Mouse (Mus musculus): ENCODE measurements around the gene Stx5a. TPM values are rescaled to one million over a fixed set of nuclear protein-coding genes. Genes with fewer than 3 reads are reported as not detected.

The Stx5a gene
- polyA plus RNA-seq, 1 experiment from 2014 or later: 103 TPM

- H3K9ac ChIP-seq: peak within 1 kb of the TSS; percentile 81
- ATAC-seq (ENCODE audit: low FRiP score) (peak; percentile 93), DNase-seq (ENCODE audit: low spot score) (peak; percentile 98)
- H3K36me3 ChIP-seq (replicated peaks; ENCODE audit: control insufficient read depth, insufficient read depth): peaks cover 28% of the 10 kb centered on the region
- H3K4me2 ChIP-seq (replicated peaks): peak within 1 kb of the TSS; percentile 96
- peak within 1 kb of the TSS; percentile 83 for H3K4me3 ChIP-seq (replicated peaks; ENCODE audit: low read length)
- H3K27me3 ChIP-seq (ENCODE audit: control insufficient read depth, insufficient read depth, low read length): no peaks in the 10 kb centered on the region
- H3K4me1 ChIP-seq (replicated peaks; ENCODE audit: control insufficient read depth, insufficient read depth, low read length): 0 out of 2 replicates have a peak, but pooled peaks cover 7% of the 10 kb centered on the region
- H3K9me3 ChIP-seq (ENCODE audit: control insufficient read depth, low read length): no peaks in the 10 kb centered on the region
- peak within 1 kb of the TSS; percentile 80 for H3K27ac ChIP-seq
- WGBS: under 1% methylated on average over 32 of the region's 32 CpGs
These were observed 5.6 kb upstream of the Stx5a start, which contains the start of gene Wdr74 for GRCm38 (mm10) chr19:8735389-8736159. Gene Wdr74, plus strand, starts transcription at chr19:8735827.

GRCm38 (mm10) chr19:8736160-8736467 lies 5.1 kb upstream of the Stx5a start:
- peak overlapping the region; percentile 81 for H3K9ac ChIP-seq
- peaks cover 30% of the 10 kb centered on the region for H3K36me3 ChIP-seq (replicated peaks; ENCODE audit: control insufficient read depth, insufficient read depth)
- DNase-seq (ENCODE audit: low spot score) (no peak), ATAC-seq (ENCODE audit: low FRiP score) (0 out of 2 replicates have a peak, but pooled peaks have one; percentile 29)
- 4% methylated on average over 11 of the region's 11 CpGs for WGBS
- H3K4me1 ChIP-seq (replicated peaks; ENCODE audit: control insufficient read depth, insufficient read depth, low read length): 0 out of 2 replicates have a peak, but pooled peaks cover 12% of the 10 kb centered on the region
- peak overlapping the region; percentile 96 for H3K4me2 ChIP-seq (replicated peaks)
- peak overlapping the region; percentile 83 for H3K4me3 ChIP-seq (replicated peaks; ENCODE audit: low read length)
- H3K9me3 ChIP-seq (ENCODE audit: control insufficient read depth, low read length): no peaks in the 10 kb centered on the region
- no peaks in the 10 kb centered on the region for H3K27me3 ChIP-seq (ENCODE audit: control insufficient read depth, insufficient read depth, low read length)
- peak overlapping the region; percentile 58 for H3K27ac ChIP-seq

- DNase-seq (ENCODE audit: low spot score): no peak
- Histone ChIP-seq H3K36me3 (replicated peaks; ENCODE audit: control insufficient read depth, insufficient read depth) (peaks cover 41% of the 10 kb centered on the region), H3K4me2 (replicated peaks) (no peak overlapping the region), H3K9ac (no peak overlapping the region), H3K9me3 (ENCODE audit: control insufficient read depth, low read length) (no peaks in the 10 kb centered on the region), H3K27me3 (ENCODE audit: control insufficient read depth, insufficient read depth, low read length) (no peaks in the 10 kb centered on the region), H3K4me1 (replicated peaks; ENCODE audit: control insufficient read depth, insufficient read depth, low read length) (peaks cover 28% of the 10 kb centered on the region), H3K4me3 (replicated peaks; ENCODE audit: low read length) (no peak overlapping the region), H3K27ac (no peak overlapping the region)
- no peak for ATAC-seq (ENCODE audit: low FRiP score)
- WGBS: 92% methylated on average over 7 of the region's 7 CpGs
These were observed 2.3 kb upstream of the Stx5a start for GRCm38 (mm10) chr19:8738911-8739310.

GRCm38 (mm10) chr19:8739646-8740045 lies 1.6 kb upstream of the Stx5a start:
- ATAC-seq (ENCODE audit: low FRiP score) (no peak), DNase-seq (ENCODE audit: low spot score) (no peak)
- no peak overlapping the region for H3K27ac ChIP-seq
- peaks cover 48% of the 10 kb centered on the region for H3K36me3 ChIP-seq (replicated peaks; ENCODE audit: control insufficient read depth, insufficient read depth)
- no peak overlapping the region for H3K9ac ChIP-seq
- no peaks in the 10 kb centered on the region for H3K9me3 ChIP-seq (ENCODE audit: control insufficient read depth, low read length)
- peaks cover 28% of the 10 kb centered on the region for H3K4me1 ChIP-seq (replicated peaks; ENCODE audit: control insufficient read depth, insufficient read depth, low read length)
- no peak overlapping the region for H3K4me2 ChIP-seq (replicated peaks)
- H3K27me3 ChIP-seq (ENCODE audit: control insufficient read depth, insufficient read depth, low read length): no peaks in the 10 kb centered on the region
- 91% methylated on average over 6 of the region's 6 CpGs for WGBS
- no peak overlapping the region for H3K4me3 ChIP-seq (replicated peaks; ENCODE audit: low read length)

- H3K9me3 ChIP-seq (ENCODE audit: control insufficient read depth, low read length): no peaks in the 10 kb centered on the region
- peak within 1 kb of the TSS; percentile 98 for H3K4me2 ChIP-seq (replicated peaks)
- ATAC-seq (ENCODE audit: low FRiP score): peak; percentile 16; the same call in 1 of the 2 replicates
- H3K4me3 ChIP-seq (replicated peaks; ENCODE audit: low read length): peak within 1 kb of the TSS; percentile 75
- H3K9ac ChIP-seq: peak within 1 kb of the TSS; percentile 89
- H3K27ac ChIP-seq: peak within 1 kb of the TSS; percentile 94
- peaks cover 25% of the 10 kb centered on the region for H3K4me1 ChIP-seq (replicated peaks; ENCODE audit: control insufficient read depth, insufficient read depth, low read length)
- DNase-seq (ENCODE audit: low spot score): no peak
- 71% methylated on average over 14 of the region's 14 CpGs for WGBS
- H3K27me3 ChIP-seq (ENCODE audit: control insufficient read depth, insufficient read depth, low read length): no peaks in the 10 kb centered on the region
- peaks cover 58% of the 10 kb centered on the region for H3K36me3 ChIP-seq (replicated peaks; ENCODE audit: control insufficient read depth, insufficient read depth)
These were observed 610 bp upstream of the Stx5a start, which contains the start of gene 1700092M07Rik for GRCm38 (mm10) chr19:8740603-8741002. Gene 1700092M07Rik, plus strand, starts transcription at chr19:8740718.

- 25% methylated on average over 14 of the region's 14 CpGs for WGBS
- Histone ChIP-seq H3K4me3 (replicated peaks; ENCODE audit: low read length) (peak overlapping the region; percentile 75), H3K9me3 (ENCODE audit: control insufficient read depth, low read length) (no peaks in the 10 kb centered on the region), H3K36me3 (replicated peaks; ENCODE audit: control insufficient read depth, insufficient read depth) (peaks cover 74% of the 10 kb centered on the region), H3K27me3 (ENCODE audit: control insufficient read depth, insufficient read depth, low read length) (no peaks in the 10 kb centered on the region), H3K4me2 (replicated peaks) (peak overlapping the region; percentile 98), H3K4me1 (replicated peaks; ENCODE audit: control insufficient read depth, insufficient read depth, low read length) (peaks cover 22% of the 10 kb centered on the region), H3K9ac (peak overlapping the region; percentile 89), H3K27ac (peak overlapping the region; percentile 94)
- DNase-seq (ENCODE audit: low spot score): no peak
- ATAC-seq (ENCODE audit: low FRiP score): no peak
These were observed 963 bp downstream of the Stx5a start for GRCm38 (mm10) chr19:8742176-8742575.

GRCm38 (mm10) chr19:8745382-8745781 lies 4.2 kb downstream of the Stx5a start:
- no peak overlapping the region for H3K9ac ChIP-seq
- H3K4me1 ChIP-seq (replicated peaks; ENCODE audit: control insufficient read depth, insufficient read depth, low read length): peaks cover 22% of the 10 kb centered on the region
- H3K4me3 ChIP-seq (replicated peaks; ENCODE audit: low read length): no peak overlapping the region
- WGBS: 100% methylated on average over 1 of the region's 1 CpGs
- no peaks in the 10 kb centered on the region for H3K27me3 ChIP-seq (ENCODE audit: control insufficient read depth, insufficient read depth, low read length)
- H3K9me3 ChIP-seq (ENCODE audit: control insufficient read depth, low read length): no peaks in the 10 kb centered on the region
- H3K27ac ChIP-seq: no peak overlapping the region
- H3K4me2 ChIP-seq (replicated peaks): no peak overlapping the region
- peaks cover 78% of the 10 kb centered on the region for H3K36me3 ChIP-seq (replicated peaks; ENCODE audit: control insufficient read depth, insufficient read depth)
- DNase-seq (ENCODE audit: low spot score): no peak
- no peak for ATAC-seq (ENCODE audit: low FRiP score)

GRCm38 (mm10) chr19:8747368-8747767 lies 6.2 kb downstream of the Stx5a start:
- H3K4me2 ChIP-seq (replicated peaks): no peak overlapping the region
- no peak overlapping the region for H3K27ac ChIP-seq
- H3K9me3 ChIP-seq (ENCODE audit: control insufficient read depth, low read length): no peaks in the 10 kb centered on the region
- H3K27me3 ChIP-seq (ENCODE audit: control insufficient read depth, insufficient read depth, low read length): no peaks in the 10 kb centered on the region
- DNase-seq (ENCODE audit: low spot score) (no peak), ATAC-seq (ENCODE audit: low FRiP score) (no peak)
- H3K9ac ChIP-seq: no peak overlapping the region
- 82% methylated on average over 2 of the region's 2 CpGs for WGBS
- H3K4me3 ChIP-seq (replicated peaks; ENCODE audit: low read length): no peak overlapping the region
- peaks cover 93% of the 10 kb centered on the region for H3K36me3 ChIP-seq (replicated peaks; ENCODE audit: control insufficient read depth, insufficient read depth)
- H3K4me1 ChIP-seq (replicated peaks; ENCODE audit: control insufficient read depth, insufficient read depth, low read length): peaks cover 12% of the 10 kb centered on the region

- peak overlapping the region; percentile 84; the same call in 1 of the 2 replicates for H3K4me3 ChIP-seq (replicated peaks; ENCODE audit: low read length)
- H3K36me3 ChIP-seq (replicated peaks; ENCODE audit: control insufficient read depth, insufficient read depth): peaks cover 49% of the 10 kb centered on the region
- DNase-seq (ENCODE audit: low spot score) (no peak), ATAC-seq (ENCODE audit: low FRiP score) (no peak)
- WGBS: 82% methylated on average over 3 of the region's 3 CpGs
- H3K4me2 ChIP-seq (replicated peaks): peak overlapping the region; percentile 90; the same call in 1 of the 2 replicates
- peaks cover 28% of the 10 kb centered on the region for H3K4me1 ChIP-seq (replicated peaks; ENCODE audit: control insufficient read depth, insufficient read depth, low read length)
- no peak overlapping the region for H3K27ac ChIP-seq
- no peaks in the 10 kb centered on the region for H3K27me3 ChIP-seq (ENCODE audit: control insufficient read depth, insufficient read depth, low read length)
- no peaks in the 10 kb centered on the region for H3K9me3 ChIP-seq (ENCODE audit: control insufficient read depth, low read length)
- H3K9ac ChIP-seq: no peak overlapping the region
These were observed 14.4 kb downstream of the Stx5a start for GRCm38 (mm10) chr19:8755652-8756051.
